Mouse (Mus musculus) olfactory bulb, adult 2 months (tissue): ENCODE measurements at regions not wholly inside any gene's neighbourhood (a gene's known extent, or its start where the extent isn't known, plus 50 kb on each side); places are given as distances from the start of the nearest gene placed in this dataset.

ENCODE experiments used
- H3K27ac ChIP-seq: fragments of 200-500 bp; 2 replicates; pipeline ENCODE4 v1.5.1; 2012; ENCODE audit warnings: low read depth, low read length; ENCODE audit not compliant: insufficient read depth
- H3K4me1 ChIP-seq: fragments of 200-500 bp; 2 replicates; pipeline ENCODE4 v1.6.1; 2012; ENCODE audit warnings: low read length; ENCODE audit not compliant: control insufficient read depth, insufficient read depth
- H3K4me3 ChIP-seq: fragments of 200-500 bp; 2 replicates; pipeline ENCODE4 v1.5.1; 2012; ENCODE audit warnings: mild to moderate bottlenecking, low read depth, low read length, moderate library complexity; ENCODE audit not compliant: insufficient read depth
- CTCF ChIP-seq: fragments of 200-500 bp; IDR thresholded peaks from 2 replicates; pipeline ENCODE4 v1.5.1; 2012; ENCODE audit warnings: low read depth, mild to moderate bottlenecking, low read length, moderate library complexity; ENCODE audit not compliant: insufficient read depth
- POLR2A ChIP-seq: fragments of 200-500 bp; IDR thresholded peaks from 2 replicates; pipeline ENCODE4 v1.6.1; 2012; ENCODE audit warnings: mild to moderate bottlenecking, low read depth, low read length, moderate library complexity; ENCODE audit not compliant: insufficient read depth
- WGBS: fragments of 180-500 bp; shearing (Covaris S2); methylation state at CpG from one replicate; pipeline ENCODE4 v1.1.7; 2018; 5-methylcytosine and 5-hydroxymethylcytosine counted together

DNA sequence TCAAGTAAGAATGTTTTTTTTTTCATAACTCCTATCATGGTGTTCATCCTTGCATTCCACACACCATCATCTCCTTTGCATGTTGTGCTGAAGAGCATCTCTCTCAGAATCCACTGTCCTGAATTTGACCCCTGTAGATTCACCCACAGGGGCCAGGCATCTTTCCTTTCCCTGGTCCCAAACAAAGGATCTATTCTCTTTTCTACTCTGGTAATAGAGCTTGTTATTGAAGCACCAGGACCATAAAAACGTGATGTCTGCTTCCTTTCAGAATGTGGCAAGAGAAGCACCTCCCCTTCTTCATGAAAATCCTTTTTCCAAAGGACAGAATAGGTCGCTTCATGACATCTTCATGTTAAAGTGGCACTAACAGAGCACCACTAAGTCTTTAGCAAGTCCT is 134.4 kb downstream of the Tmem161b start:
- 61% methylated on average over 2 of the region's 2 CpGs for WGBS
- Histone ChIP-seq H3K4me1 (no peaks in the 10 kb centered on the region), H3K27ac (no peak overlapping the region), H3K4me3 (no peak overlapping the region)
- TF ChIP-seq POLR2A: no peak
- no peak for TF ChIP-seq CTCF

DNA sequence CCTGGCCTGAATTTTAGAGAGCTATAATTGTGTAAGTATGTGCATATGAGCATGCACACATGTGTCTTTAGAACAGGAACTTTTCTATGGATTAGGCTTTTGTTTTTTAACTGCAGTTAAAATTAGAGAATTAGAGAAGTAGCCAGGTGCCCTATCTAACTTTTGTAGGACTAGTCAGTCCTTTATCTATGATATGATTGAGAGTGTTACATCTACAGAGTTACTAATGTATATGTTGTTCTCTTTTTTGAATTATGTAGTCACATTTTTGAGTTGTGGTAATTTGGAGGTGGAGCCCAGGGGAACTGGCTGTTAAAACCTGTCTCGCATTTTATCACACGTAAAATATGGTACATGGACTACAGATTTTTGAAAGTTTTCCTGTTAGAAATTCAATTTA is 138.4 kb downstream of the Tmem161b start:
- WGBS: over 99% methylated on average over 2 of the region's 2 CpGs
- no peak for TF ChIP-seq CTCF
- TF ChIP-seq POLR2A: no peak
- H3K4me3 ChIP-seq: no peak overlapping the region
- no peak overlapping the region for H3K27ac ChIP-seq
- no peaks in the 10 kb centered on the region for H3K4me1 ChIP-seq

DNA sequence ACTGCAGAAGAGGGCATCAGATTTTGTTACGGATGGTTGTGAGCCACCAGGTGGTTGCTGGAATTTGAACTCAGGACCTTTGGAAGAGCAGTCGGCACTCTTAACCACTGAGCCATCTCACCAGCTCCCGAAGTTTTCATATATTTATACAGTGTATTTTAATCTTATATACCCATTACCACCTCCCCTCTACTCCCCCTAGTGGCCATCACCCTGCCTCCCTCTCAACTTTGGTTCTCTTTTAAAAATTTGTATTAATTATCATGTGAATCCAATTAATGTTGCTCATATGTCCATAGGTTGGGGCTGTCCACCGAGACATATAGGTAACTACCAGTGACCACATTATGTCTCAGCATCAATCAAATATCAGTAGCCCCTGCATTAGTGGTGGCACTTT is 142.0 kb downstream of the Tmem161b start:
- WGBS: 91% methylated on average over 4 of the region's 4 CpGs
- Histone ChIP-seq H3K4me1 (no peaks in the 10 kb centered on the region), H3K27ac (no peak overlapping the region), H3K4me3 (no peak overlapping the region)
- no peak for TF ChIP-seq CTCF
- TF ChIP-seq POLR2A: no peak

DNA sequence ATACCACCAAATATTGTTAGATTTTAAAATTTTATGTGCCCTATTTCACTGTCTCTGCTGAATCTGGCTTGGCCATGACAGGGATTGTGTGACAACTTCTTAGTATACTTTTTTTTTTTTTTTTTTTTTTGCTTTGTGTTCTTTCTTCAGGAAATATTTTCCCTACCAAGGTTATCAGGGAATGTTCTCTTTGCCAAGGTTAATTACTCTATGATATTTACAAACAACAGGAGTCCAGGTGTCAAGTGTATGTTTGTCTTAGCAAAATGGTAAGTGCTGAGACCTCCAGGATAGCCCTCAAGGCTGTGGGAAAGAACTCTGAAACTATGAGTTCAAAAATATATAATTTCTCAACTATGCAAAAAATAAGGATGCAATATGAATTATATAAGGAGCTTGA is 143.4 kb downstream of the Tmem161b start:
- TF ChIP-seq CTCF: no peak
- no peak for TF ChIP-seq POLR2A
- Histone ChIP-seq H3K4me3 (no peak overlapping the region), H3K27ac (no peak overlapping the region), H3K4me1 (no peaks in the 10 kb centered on the region)

DNA sequence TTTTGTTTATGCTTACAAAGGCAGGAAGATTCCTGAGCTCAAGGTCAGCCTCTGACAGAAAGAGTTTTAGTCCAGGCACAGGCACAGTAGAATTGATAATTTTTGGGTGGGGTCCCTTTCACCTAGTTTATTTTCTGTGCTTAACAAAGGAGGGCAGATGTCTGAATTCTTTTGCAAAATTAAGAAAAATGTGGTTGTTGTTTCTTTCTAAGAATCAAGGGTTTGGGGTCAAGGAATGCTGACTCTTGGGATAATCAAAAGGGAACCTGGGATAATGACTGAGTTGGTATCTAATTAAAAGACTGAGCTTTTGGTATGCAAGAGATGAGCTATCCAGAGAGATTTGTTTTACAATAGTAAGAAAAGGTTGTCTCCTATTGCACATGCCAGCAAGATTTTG is 143.9 kb downstream of the Tmem161b start:
- H3K4me3 ChIP-seq: no peak overlapping the region
- no peaks in the 10 kb centered on the region for H3K4me1 ChIP-seq
- TF ChIP-seq POLR2A: no peak
- no peak overlapping the region for H3K27ac ChIP-seq

DNA sequence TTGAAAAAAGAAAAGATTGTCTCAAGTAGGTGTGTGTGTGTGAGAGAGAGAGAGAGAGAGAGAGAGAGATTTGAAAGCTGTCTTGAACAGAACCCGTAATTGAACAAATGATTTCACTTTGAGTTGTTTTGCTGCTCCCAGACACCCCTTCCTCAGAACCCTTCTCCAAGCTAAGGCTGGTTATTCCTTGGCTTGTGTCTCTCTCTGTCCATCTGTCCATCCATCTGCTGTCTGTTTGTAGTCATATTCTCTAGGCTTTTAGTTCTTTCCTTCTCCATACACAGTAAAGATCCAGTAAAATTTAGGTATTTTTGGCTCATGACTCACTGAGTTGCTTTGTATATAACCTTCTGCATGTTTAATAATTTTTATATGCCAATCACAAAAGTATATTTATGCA is 144.7 kb downstream of the Tmem161b start:
- TF ChIP-seq POLR2A (no peak), CTCF (no peak)
- no peak overlapping the region for H3K4me3 ChIP-seq
- WGBS: 95% methylated on average over 1 of the region's 1 CpGs
- no peaks in the 10 kb centered on the region for H3K4me1 ChIP-seq
- H3K27ac ChIP-seq: no peak overlapping the region

DNA sequence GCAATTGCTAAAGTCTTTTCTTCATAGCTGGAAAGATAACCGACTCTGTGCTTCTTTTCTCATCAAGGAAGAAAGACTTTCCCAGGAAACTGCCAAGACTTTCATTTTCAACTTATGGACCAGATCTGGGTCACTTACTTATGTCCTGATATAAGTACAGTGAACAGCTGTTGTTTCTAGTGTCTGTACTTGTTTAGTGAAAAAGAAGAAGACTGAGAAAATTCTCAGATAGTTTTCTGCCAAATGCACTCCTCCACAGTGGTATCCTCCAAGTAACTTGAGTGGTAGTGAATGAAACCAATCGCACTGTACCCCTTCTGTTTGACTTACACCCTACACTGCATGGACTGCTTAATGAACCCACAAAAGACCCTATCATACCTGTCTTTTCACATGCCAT is 146.1 kb downstream of the Tmem161b start:
- WGBS: 72% methylated on average over 2 of the region's 2 CpGs
- H3K27ac ChIP-seq: no peak overlapping the region
- H3K4me3 ChIP-seq: no peak overlapping the region
- H3K4me1 ChIP-seq: no peaks in the 10 kb centered on the region
- TF ChIP-seq CTCF (no peak), POLR2A (no peak)

DNA sequence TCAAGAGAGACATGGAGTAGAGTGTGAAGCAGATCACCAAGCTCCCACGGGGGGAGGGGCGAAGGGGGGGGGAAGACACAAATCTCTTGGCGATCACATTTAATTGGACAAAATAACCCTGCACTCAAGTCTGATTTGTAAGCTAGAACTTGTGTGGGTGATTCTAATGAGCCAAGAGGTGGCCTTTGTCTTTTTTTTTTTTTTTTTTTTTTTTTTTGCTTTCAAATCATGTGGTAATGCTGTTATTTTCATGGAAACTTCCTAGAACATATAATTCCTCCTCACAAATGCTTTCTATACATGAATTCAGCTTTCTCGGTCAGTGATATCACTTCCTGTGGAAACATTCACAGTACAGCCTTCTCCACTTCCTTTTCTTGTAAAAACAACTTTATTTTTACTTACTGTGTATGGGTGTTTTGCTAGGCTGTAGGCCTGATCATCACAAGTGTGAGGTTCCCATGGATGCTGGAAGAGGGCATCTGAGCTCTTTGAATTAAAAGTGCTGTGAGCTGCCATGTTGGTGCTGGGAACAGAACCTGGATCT is 152.7 kb downstream of the Tmem161b start:
- WGBS: 88% methylated on average over 4 of the region's 4 CpGs

DNA sequence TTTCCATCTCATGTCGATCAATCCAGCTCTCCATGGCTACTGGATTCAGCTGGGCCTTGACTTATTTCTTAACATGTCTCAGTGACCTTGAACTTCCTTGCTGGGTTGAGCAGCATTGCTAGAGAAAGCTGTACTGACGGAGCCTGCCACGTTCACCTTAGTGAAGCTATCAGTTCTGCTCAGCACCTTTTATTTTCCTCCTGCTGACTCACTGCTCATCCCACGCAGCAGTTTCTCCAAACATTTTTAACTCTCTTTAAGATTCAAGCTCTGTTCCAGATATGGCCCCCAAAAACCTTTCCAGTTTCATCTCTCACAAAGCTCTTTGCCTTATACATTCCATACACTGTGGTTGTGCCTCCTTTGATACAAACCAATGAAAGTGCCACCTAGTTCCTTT is 153.8 kb downstream of the Tmem161b start:
- Histone ChIP-seq H3K27ac (no peak overlapping the region; the same call in 1 of the 2 replicates), H3K4me1 (no peaks in the 10 kb centered on the region), H3K4me3 (no peak overlapping the region)
- 67% methylated on average over 4 of the region's 4 CpGs for WGBS
- no peak for TF ChIP-seq CTCF
- no peak for TF ChIP-seq POLR2A

More for the DNA sequence above, 152.7 kb downstream of the Tmem161b start:
- Histone ChIP-seq H3K4me3 (no peak overlapping the region), H3K27ac (no peak overlapping the region), H3K4me1 (no peaks in the 10 kb centered on the region)
- no peak for TF ChIP-seq CTCF
- no peak for TF ChIP-seq POLR2A
